Mouse (Mus musculus) neural tube, embryonic 11.5 days (tissue): ENCODE measurements around the gene Angptl2. TPM values are rescaled to one million over a fixed set of nuclear protein-coding genes. Genes with fewer than 3 reads are reported as not detected.

Experiments
- ATAC-seq: fragments of 200-750 bp; cut with Nextera tagmentation; 2 replicates; pipeline ENCODE4 v1.8.0; 2017; ENCODE audit warnings: moderate number of reproducible peaks, mild to moderate bottlenecking, moderate TSS enrichment, moderate library complexity; ENCODE audit not compliant: insufficient read depth, low FRiP score, low TSS enrichment
- DNase-seq: peaks from one replicate; pipeline ENCODE4 v3.0.0-alpha.2; 2015; ENCODE audit warnings: low spot score
- H3K27ac ChIP-seq: fragments of 300-500 bp; sonication (generic); 2 replicates; pipeline ENCODE4 v1.5.1; 2014; ENCODE audit warnings: low read depth, mild to moderate bottlenecking, low read length
- H3K27me3 ChIP-seq: fragments of 300-500 bp; sonication (generic); 2 replicates; pipeline ENCODE4 v1.6.1; 2014; ENCODE audit warnings: mild to moderate bottlenecking, low read length, mixed read lengths; ENCODE audit not compliant: control insufficient read depth, insufficient read depth
- H3K36me3 ChIP-seq: fragments of 300-500 bp; sonication (generic); 2 replicates; pipeline ENCODE4 v1.6.1; 2014; ENCODE audit warnings: mild to moderate bottlenecking, low read length, moderate library complexity, mixed read lengths; ENCODE audit not compliant: control insufficient read depth, insufficient read depth
- H3K4me1 ChIP-seq: fragments of 300-500 bp; sonication (generic); 2 replicates; pipeline ENCODE4 v1.6.1; 2014; ENCODE audit warnings: low read length, mixed read lengths; ENCODE audit not compliant: control insufficient read depth, insufficient read depth
- H3K4me2 ChIP-seq: fragments of 300-500 bp; sonication (generic); 2 replicates; pipeline ENCODE4 v1.6.1; 2014; ENCODE audit warnings: low read depth, mild to moderate bottlenecking, moderate library complexity
- H3K4me3 ChIP-seq: fragments of 300-500 bp; sonication (generic); 2 replicates; pipeline ENCODE4 v1.5.1; 2014; ENCODE audit warnings: low read depth, low read length
- H3K9ac ChIP-seq: fragments of 300-500 bp; sonication (generic); 2 replicates; pipeline ENCODE4 v1.6.1; 2014; ENCODE audit warnings: mild to moderate bottlenecking, low read length
- H3K9me3 ChIP-seq: fragments of 300-500 bp; sonication (generic); 2 replicates; pipeline ENCODE4 v1.6.1; 2016; ENCODE audit warnings: low read length; ENCODE audit not compliant: control insufficient read depth
- WGBS: fragments of 180-500 bp; shearing (Covaris S2); extraction: QIAGEN DNeasy Blood & Tissue Kit; methylation state at CpG from one replicate; pipeline ENCODE4 v1.1.7; 2014; 5-methylcytosine and 5-hydroxymethylcytosine counted together
- polyA plus RNA-seq: library from polyadenylated mRNA; unstranded; fragments of >200 nt; fragmentation: Nextera tagmentation; extraction: Ambion mirVana; gene quantifications from 2 replicates; pipeline ENCODE4 v1.2.1, GENCODE M21; 2014

The Angptl2 gene
- polyA plus RNA-seq, result 23.9 and 26.5 TPM in 2 replicates

GRCm38 (mm10) chr2:33215700-33216509 lies at the start of gene Angptl2:
Angptl2 (plus strand) TSS chr2:33216069.
- H3K4me2 ChIP-seq, result peak within 1 kb of the TSS; percentile 70
- DNase-seq (peak; percentile 94), ATAC-seq (peak; percentile 97)
- peak within 1 kb of the TSS; percentile 49 for H3K4me3 ChIP-seq
- peaks cover 22% of the 10 kb centered on the region for H3K4me1 ChIP-seq
- 2% methylated on average over 22 of the region's 22 CpGs for WGBS
- H3K9me3 ChIP-seq, result no peaks in the 10 kb centered on the region
- H3K36me3 ChIP-seq, result no peaks in the 10 kb centered on the region; the same call in 1 of the 2 replicates
- peak within 1 kb of the TSS; percentile 87 for H3K27ac ChIP-seq
- H3K9ac ChIP-seq, result peak within 1 kb of the TSS; percentile 90
- no peaks in the 10 kb centered on the region for H3K27me3 ChIP-seq

- 95% methylated on average over 3 of the region's 3 CpGs for WGBS
- ATAC-seq (no peak), DNase-seq (no peak)
- Histone ChIP-seq H3K9ac (no peak overlapping the region), H3K27me3 (no peaks in the 10 kb centered on the region), H3K36me3 (no peaks in the 10 kb centered on the region), H3K27ac (no peak overlapping the region), H3K4me2 (no peak overlapping the region), H3K4me3 (no peak overlapping the region), H3K4me1 (peaks cover 9% of the 10 kb centered on the region), H3K9me3 (no peaks in the 10 kb centered on the region)
Measured at GRCm38 (mm10) chr2:33167060-33167459, 48.8 kb upstream of the Angptl2 start.

DNA sequence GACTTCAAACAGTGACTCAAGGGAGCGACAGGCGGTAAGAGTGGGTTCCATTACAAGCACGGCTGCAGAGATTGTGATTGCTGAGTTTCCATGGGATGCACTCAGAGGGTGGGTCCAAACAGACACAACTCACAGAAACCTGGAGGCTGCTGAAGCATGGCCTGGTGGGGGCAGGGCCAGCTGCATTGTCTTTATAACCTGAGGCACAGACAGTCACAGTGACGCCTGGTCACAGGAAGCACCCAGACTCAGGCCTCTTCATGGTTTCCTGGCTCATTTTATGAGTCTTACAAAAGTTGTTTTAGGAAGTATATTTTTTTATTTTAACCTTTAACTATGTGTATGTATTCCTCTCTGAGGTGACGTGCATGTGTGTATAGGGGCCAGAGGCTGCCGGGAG lies 46.4 kb upstream of the Angptl2 start:
- H3K27me3 ChIP-seq, result no peaks in the 10 kb centered on the region

DNA sequence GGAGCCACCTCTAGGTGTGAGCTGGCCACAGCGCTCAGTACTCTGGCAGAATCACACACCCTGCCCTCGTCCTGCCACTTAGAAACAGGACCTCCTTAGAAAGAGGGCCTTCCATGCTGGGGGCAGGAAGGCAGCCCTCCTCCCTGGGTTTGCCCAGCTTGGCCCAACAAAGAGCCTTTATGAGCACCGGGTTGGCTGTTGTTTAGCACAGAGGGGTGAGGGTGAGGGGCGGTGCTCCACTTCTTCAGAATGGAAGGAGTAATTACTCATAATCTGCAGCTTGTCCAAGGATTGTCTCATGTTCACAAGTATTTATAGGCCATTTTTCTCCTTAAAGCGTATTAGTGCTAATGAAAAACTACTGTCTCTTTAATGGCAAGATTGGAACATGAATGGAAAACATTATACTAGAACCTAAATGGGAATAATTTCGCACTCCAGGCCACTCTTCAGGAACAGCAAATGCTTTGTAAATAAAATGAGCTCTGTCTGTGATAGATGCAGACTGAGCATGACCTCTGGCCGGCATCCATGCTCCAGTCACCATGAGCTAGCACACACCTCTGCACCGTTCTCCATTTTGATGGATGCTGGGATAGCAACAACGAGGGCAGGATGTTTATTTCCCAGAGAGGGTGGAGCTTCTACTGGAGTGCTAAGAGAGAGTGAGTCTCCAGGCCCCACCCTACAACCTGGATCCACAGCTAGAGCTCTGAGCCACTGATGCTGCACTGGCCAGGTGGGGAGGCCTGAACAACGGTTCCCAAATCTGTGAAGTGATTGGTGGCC lies 44.9 kb upstream of the Angptl2 start:
- Histone ChIP-seq H3K27me3 (no peaks in the 10 kb centered on the region), H3K4me3 (no peak overlapping the region), H3K4me2 (no peak overlapping the region), H3K27ac (no peak overlapping the region), H3K9me3 (no peaks in the 10 kb centered on the region), H3K9ac (no peak overlapping the region), H3K4me1 (peaks cover 6% of the 10 kb centered on the region), H3K36me3 (no peaks in the 10 kb centered on the region)
- DNase-seq (peak; percentile 32), ATAC-seq (no peak)
- 60% methylated on average over 10 of the region's 10 CpGs for WGBS

More for the DNA sequence above, 46.4 kb upstream of the Angptl2 start:
- Histone ChIP-seq H3K4me2 (no peak overlapping the region), H3K9ac (no peak overlapping the region), H3K27ac (no peak overlapping the region), H3K4me1 (peaks cover 9% of the 10 kb centered on the region), H3K36me3 (no peaks in the 10 kb centered on the region), H3K4me3 (no peak overlapping the region), H3K9me3 (no peaks in the 10 kb centered on the region)
- 73% methylated on average over 6 of the region's 6 CpGs for WGBS
- DNase-seq, result no peak
- no peak for ATAC-seq

- DNase-seq, result no peak
- Histone ChIP-seq H3K27ac (no peak overlapping the region), H3K4me2 (no peak overlapping the region), H3K4me3 (no peak overlapping the region), H3K9ac (no peak overlapping the region), H3K36me3 (no peaks in the 10 kb centered on the region), H3K4me1 (peaks cover 10% of the 10 kb centered on the region), H3K9me3 (no peaks in the 10 kb centered on the region), H3K27me3 (no peaks in the 10 kb centered on the region)
- WGBS, result 79% methylated on average over 10 of the region's 10 CpGs
- no peak for ATAC-seq
Measured at GRCm38 (mm10) chr2:33173126-33173525, 42.7 kb upstream of the Angptl2 start.

- ATAC-seq (no peak), DNase-seq (no peak)
- H3K36me3 ChIP-seq, result no peaks in the 10 kb centered on the region
- no peaks in the 10 kb centered on the region for H3K9me3 ChIP-seq
- no peak overlapping the region for H3K4me3 ChIP-seq
- H3K27me3 ChIP-seq, result no peaks in the 10 kb centered on the region
- 92% methylated on average over 7 of the region's 7 CpGs for WGBS
- no peak overlapping the region for H3K4me2 ChIP-seq
- peaks cover 15% of the 10 kb centered on the region for H3K4me1 ChIP-seq
- H3K9ac ChIP-seq, result no peak overlapping the region
- no peak overlapping the region for H3K27ac ChIP-seq
Measured at GRCm38 (mm10) chr2:33173686-33174085, 42.2 kb upstream of the Angptl2 start.

DNA sequence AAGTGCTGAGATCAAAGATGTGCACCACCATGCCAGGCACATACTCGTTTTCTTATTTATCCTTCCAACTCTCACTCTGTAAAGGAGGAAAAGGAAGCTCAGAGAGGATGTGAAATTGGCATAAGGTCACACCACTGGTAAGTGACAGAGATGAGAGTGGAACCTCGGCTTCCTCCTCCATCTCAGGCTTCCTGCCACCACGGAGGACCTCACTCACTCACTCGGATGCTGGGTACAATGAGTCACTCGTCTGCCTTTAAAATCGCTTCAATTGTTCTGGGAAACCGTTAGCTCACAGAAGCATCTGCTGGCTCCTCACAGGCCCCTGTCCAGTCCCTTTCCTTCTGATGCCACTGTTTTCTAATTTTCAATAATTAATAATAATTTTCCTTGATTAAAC lies 39.4 kb upstream of the Angptl2 start:
- Histone ChIP-seq H3K9ac (no peak overlapping the region), H3K4me1 (peaks cover 19% of the 10 kb centered on the region), H3K27ac (no peak overlapping the region), H3K4me2 (no peak overlapping the region), H3K4me3 (no peak overlapping the region), H3K36me3 (no peaks in the 10 kb centered on the region), H3K27me3 (no peaks in the 10 kb centered on the region), H3K9me3 (no peaks in the 10 kb centered on the region)
- ATAC-seq (no peak), DNase-seq (no peak)
- WGBS, result 49% methylated on average over 7 of the region's 7 CpGs

GRCm38 (mm10) chr2:33176921-33177320 lies 38.9 kb upstream of the Angptl2 start:
- no peaks in the 10 kb centered on the region for H3K36me3 ChIP-seq
- WGBS, result 63% methylated on average over 2 of the region's 2 CpGs
- H3K9me3 ChIP-seq, result no peaks in the 10 kb centered on the region
- no peak overlapping the region for H3K4me2 ChIP-seq
- no peaks in the 10 kb centered on the region for H3K27me3 ChIP-seq
- DNase-seq (no peak), ATAC-seq (no peak)
- no peak overlapping the region for H3K9ac ChIP-seq
- no peak overlapping the region for H3K27ac ChIP-seq
- H3K4me3 ChIP-seq, result no peak overlapping the region
- peaks cover 19% of the 10 kb centered on the region for H3K4me1 ChIP-seq
